Mouse (Mus musculus) left cerebral cortex, postnatal 36 days (tissue): Measurements from ENCODE around the gene Ppp2r3a. TPM values are rescaled to one million over a fixed set of nuclear protein-coding genes. Genes with fewer than 3 reads are reported as not detected.

Experiments used
- DNase-seq, 2 experiments: peaks; one replicate each; pipeline ENCODE4 v3.0.0; 2021 to 2022; ENCODE audit warnings: low spot score in 2 of 2, mixed read lengths in 1 of 2
- intact Hi-C: fragments of 180-260 bp; cut with DNase I; formaldehyde crosslinking; loops from one replicate; pipeline ENCODE4 v1.15.1; 2025
- total RNA-seq, 2 experiments: library from RNA; stranded (reverse); gene quantifications; 2 replicates each; pipeline ENCODE4 v1.2.3; 2021

The Ppp2r3a gene
- total RNA-seq, 2 experiments from 2014 or later, result 20.4 to 22.3 TPM

DNA sequence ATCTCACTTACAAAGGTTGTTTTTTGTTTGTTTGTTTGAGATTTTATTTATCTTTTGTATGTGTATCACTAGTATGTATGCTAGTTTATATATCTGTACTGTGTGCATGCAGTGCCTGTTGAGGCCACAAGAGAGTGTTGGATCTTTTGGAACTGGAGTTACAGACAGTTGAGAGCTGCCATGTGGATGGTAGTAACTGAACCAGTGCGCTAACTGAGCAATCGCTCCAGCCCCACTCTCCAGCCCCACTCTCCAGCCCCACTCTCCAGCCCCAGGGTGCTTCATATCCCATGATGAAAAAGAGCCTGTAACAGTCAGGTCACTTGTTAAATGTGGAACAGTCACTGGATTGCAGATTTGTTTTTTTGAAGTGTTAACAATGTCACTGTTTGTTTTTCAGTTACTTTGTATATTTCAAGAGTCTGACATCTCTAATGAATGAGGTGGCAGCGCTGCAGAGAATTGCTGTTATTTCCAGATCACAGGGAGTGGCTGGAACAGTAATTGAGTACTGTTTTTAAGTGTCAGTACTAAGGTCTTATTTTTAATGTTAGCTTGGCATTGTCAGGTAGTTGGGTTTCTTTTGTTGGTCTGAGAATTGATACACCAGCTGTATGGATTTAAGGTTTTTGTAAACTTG, 171.4 kb downstream of the Ppp2r3a start:
- intact Hi-C loops, result no loop called here

DNA sequence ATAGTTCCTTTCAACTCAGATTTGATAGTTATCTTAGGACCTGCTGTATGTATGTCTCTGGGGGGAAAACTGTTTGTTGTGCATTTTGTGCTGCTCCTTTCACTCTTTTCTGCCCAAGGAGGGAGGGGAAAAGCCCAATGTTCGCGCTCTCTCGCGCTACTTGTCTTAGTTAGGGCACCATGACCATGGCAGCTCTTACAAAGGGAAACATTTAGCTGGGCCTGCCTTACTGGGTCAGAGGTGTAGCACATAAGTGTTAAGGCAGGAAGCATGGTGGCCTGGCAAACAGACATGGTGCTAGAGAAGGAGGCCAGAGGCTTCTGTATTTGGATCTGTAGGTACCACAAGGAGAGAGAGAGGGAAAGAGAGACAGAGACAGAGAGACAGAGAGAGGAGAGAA, 173.0 kb downstream of the Ppp2r3a start:
- DNase-seq, result no peak
- intact Hi-C loops, result no loop called here

More for the DNA sequence above, 171.4 kb downstream of the Ppp2r3a start:
- no peak for DNase-seq

DNA sequence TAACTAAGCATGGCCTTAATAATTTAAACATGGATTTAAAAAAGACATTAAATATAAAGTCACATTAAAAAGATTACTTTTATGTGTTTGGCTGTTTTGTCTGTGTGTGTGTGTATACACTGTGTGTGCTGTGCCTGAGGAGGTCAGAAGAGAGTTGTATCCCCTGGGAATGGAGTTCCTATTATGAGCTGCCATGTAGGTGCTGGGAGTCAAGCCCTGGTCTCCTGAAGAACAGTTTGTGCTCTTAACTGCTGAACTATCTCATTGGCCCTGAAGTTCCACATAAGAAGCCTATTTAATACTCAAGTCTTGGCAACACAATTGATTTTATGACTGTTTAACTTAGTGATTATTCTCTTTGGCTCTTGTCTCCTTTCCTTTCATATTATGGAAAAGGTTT, 174.1 kb downstream of the Ppp2r3a start:
- DNase-seq, result no peak
- intact Hi-C loops, result no loop called here

DNA sequence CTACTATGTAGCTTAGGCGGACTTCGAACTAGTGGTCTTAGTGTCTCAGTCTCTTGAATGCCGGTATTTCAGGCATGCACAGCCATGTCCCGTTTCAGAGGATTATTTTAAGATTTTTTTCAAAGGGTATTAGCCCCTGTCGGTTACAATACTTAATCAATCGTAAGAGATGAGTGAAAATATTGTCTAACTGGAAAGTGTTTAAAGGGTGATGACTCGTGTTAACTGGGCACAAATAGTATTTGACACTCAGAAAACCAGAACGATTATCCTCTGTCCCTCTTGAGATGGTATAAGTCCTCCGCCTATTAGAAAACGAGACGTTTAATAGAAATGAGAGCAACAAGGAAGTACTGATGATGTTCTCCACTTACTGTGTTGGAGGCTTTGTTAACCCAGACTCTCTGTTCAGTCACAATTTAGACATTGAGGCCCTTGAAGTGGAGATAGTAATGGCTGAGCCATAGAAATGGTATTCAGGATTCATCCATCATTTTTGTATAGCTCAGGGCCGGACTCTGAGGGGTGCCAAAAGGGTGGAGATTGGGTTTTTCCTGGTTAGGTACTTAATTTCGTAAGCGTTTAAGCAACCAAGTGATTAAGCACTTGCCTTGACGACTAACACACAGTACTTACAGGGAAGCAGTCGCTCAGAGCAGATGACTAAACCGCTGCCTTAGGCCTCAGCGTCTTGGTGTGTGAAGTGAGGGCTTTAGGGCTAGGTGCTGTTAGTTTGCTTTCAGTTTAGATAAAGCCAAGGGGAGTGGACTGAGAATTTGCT, 175.3 kb downstream of the Ppp2r3a start:
- no peak for DNase-seq
- intact Hi-C loops, result no loop called here

DNA sequence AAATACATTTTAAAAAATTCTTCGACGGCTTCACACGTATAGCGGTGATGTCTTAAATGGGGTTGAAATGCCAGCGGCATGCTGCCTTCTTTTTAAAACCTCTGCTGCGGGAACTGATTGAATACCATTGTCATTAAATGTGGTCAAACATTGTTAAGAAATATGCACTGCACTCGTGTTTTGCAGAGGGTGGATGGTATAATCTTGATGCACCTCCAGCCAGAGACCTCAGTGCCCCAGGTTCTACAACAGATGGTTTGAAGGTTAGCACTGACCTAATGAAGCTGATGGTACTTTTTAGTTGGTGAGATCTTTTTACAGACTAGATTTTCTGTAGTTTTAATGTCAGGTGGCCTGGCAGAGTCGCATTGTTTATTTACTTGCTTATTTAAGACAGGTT, 175.9 kb downstream of the Ppp2r3a start:
- DNase-seq, result no peak
- intact Hi-C loops, result loop anchor here (2.0 kb wide), 1 partner anchor 433 kb away; no protein-coding TSS in a partner anchor

DNA sequence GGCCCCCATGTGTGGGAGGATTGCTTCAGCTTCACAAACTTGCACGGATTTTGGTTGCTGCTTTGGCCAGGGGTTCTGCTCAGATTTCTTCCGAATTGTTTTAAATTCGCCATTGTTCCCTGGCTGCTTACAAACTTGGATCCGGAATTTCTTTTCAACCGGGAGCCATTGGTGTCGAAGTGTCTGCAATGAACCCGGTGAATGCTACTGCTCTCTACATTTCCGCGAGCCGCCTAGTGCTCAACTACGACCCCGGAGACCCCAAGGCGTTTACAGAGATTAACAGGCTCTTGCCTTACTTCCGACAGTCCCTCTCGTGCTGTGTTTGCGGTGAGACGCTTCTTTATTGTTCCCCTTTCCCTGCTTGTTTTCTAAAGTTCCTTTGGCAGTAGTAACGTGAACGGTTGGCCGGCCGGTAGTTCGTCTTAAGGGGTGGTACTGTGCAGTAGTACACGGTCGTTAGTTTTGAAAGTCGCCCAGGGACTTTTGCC, 176.5 kb downstream of the Ppp2r3a start:
- no peak for DNase-seq
- intact Hi-C loops, result loop anchor here (2.0 kb wide), 1 partner anchor 432 kb away; no protein-coding TSS in a partner anchor

DNA sequence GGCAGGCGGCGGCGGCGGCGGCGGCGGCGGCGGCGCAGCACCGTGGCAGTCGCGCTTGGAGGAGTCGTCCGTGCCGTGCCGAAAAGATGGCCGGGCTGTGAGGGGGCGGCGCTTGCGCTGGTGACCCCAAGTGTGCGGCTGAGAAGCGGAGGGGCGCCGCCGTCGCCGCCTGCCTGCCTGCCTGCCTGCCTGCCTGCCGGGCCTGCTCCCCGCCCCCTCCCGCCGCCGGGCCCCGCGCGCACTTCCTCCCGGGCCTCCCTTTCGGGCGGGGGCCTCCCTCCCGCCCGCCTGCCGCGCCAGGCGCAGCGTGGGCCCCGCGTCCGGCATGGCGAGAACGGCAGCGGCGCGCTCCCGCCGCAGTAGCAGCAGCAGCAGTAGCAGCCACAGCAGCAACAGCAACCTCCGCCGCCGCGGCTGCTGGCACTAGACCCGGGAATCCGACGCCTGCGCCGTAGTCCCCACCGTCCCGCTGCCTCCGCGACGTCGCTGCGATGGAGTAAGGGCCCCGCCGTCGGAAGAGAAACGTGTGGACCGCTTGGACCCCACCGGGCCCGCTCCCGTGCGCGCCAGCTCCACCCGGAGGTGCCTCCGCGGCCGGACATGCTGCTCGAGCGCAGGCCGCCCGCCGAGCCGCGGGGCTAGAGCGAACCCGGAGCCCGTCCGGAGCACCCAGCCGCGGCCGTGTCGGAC, 177.1 kb downstream of the Ppp2r3a start:
- peak; percentile 82 to 89 for DNase-seq
- intact Hi-C loops, result loop anchor here (2.0 to 5.0 kb wide), 2 partner anchors 178 to 432 kb away; partner anchors contain the start of gene Ppp2r3a

DNA sequence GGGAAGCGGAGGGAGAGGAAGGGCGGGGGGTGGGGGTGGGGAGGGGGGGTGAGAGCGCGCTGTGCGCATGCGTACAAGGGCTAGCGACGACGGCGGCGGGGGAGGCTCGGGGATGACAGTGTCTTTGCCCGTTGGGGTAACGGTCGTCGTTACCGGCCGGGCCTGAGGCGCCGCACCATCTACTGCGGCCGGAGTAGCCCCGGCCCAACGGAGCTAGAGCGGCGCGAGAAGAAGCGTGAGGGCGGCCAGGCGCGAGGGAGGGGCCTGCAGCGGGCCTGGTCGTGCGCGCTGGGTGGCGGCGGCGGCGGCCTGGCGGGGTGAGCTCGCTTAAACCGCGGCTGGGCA, 177.6 kb downstream of the Ppp2r3a start, which contains the start of gene Msl2:
Gene Msl2, plus strand, starts transcription at position 115 of the 345 bp plus-strand sequence.
- DNase-seq, result no peak
- intact Hi-C loops, result loop anchor here (1.0 to 5.0 kb wide), 3 partner anchors 40 to 431 kb away; partner anchors contain the start of genes Pccb and Ppp2r3a

DNA sequence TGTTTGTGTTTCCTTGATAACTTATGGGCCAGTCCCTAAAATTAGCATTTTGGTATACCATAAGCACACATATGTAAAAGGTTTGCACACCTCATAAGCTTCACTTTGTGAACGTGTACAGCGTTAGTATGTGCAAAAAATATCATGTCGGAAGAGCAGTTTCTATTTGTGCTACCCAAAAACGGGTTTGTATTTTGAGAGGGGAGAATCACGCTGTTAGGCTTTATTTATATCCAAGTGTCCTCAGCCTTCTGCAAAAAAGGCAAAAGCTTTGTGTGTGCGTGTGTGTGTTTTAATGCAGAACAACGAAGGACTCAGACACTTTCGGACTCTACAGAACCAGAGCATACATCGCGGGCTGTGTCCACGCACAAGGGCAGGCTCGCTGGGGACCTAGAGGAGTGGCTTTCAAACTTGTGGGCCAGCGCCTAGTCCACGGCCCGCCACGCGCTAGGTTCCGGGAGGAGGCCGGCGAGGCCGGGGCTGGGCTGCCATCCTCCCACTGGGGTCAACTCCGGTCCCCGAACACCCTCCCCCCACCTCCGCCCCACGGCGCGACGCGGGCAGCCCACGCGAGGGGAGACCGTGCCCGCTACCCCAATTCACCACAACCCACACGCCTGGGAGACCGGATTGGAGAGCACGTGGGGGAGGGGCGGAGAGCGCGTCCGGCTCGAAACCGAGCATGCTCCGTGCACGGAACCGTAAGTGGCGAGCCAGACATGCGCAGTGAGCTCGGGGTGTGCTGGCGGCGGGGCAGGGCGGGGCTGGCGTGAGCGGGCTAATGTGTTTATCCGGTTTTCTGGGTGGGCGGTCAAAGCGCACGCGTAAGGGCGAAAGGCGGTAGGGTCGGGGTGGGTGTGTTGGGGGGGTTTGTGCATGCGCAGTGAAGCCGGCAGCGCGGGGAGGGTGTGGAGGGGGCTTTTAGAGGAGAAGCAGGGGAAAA, 178.3 kb downstream of the Ppp2r3a start:
- intact Hi-C loops, result loop anchor here (1.0 to 5.0 kb wide), 2 partner anchors 39 to 179 kb away; partner anchors contain the start of genes Pccb and Ppp2r3a

DNA sequence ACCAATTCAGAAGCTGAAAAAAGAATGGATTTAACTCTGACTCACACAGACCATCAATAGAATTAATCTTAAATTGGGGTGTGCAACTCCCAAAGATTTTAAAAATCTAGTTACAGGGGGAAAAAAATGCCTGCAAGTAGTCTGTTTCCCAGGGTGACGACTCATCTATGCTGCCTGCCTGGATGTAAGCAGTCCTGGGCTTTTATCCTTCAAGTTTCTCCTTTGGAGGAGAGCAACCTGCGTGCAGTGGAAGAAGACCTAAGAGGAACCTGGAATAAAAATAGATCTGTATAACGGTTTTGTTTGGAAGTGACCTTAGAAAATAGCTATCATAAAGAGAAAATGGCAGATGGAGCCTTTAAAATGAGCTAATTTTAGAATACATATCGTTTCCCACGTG, 179.1 kb downstream of the Ppp2r3a start:
- intact Hi-C loops, result loop anchor here (5.0 kb wide), 1 partner anchor 180 kb away; the partner anchor contains the start of gene Ppp2r3a
- DNase-seq, result no peak

More for the DNA sequence above, 178.3 kb downstream of the Ppp2r3a start:
- DNase-seq, result peak; percentile 99

DNA sequence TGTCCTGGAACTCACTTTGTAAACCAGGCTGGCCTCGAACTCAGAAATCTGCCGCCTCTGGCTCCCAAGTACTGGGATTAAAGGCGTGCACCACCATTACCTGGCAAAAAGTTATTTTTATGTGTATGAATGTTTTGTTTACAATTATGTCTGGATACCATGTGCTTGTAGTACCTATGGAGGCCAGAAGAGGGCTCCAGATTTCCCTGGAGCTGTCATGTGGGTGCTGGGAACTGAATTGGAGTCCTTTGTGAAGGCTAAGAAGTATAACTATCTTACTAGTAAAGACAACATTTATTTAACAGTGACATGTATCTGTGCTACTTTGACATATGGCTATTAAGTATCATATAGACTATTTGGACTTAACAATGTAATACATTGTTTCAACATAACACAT, 181.8 kb downstream of the Ppp2r3a start:
- intact Hi-C loops, result loop anchor here (5.0 kb wide), 1 partner anchor 183 kb away; the partner anchor contains the start of gene Ppp2r3a
- no peak for DNase-seq

DNA sequence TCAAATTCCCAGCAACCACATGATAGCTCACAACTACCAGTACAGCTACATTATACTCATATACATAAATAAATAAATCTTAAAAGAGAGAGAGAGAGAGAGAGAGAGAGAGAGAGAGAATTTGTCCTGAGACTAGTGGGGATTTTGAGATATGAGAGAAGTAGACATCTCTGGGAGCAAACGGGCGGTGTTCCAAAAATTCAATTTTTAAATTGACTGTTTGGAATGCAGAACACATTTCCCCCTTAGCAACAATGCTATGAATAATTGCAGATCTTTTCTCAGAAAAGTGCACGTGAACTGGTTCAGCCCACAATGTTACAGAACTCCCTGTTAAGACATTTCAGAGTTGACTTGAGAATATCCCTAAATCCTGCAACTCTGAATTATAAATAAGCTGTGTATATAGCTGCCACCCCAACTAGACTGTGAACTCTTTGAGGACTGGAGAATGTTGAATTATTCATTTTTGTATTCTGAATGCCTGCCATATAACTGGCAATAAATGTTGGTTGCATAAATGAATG, 186.5 kb downstream of the Ppp2r3a start:
- DNase-seq, result no peak
- intact Hi-C loops, result no loop called here

DNA sequence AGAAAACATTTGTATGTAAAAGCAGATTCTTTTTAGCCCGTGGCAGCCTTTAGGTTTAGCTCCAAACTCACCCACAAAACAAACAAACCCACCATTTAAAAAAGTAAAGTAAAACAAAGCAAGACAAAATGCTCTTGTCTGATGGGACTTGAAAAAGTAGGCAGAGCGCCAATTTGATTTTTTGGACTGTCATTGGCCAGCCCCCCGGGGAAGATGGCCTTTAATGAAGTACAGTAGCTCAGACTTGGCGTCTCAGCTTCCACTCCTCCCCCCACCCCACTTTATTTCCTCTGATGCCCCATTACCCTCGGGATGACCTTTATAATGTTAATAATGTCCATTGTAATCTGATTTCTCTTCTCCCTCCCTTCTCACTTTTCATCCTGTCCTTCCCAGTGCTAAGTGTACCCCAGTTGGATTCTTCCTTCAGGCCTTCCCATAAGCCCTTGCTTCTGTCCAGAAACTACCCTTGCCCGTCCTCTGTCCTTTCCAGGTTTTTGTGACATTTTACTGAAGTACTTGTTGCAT, 189.3 kb downstream of the Ppp2r3a start:
- DNase-seq, result no peak
- intact Hi-C loops, result no loop called here

DNA sequence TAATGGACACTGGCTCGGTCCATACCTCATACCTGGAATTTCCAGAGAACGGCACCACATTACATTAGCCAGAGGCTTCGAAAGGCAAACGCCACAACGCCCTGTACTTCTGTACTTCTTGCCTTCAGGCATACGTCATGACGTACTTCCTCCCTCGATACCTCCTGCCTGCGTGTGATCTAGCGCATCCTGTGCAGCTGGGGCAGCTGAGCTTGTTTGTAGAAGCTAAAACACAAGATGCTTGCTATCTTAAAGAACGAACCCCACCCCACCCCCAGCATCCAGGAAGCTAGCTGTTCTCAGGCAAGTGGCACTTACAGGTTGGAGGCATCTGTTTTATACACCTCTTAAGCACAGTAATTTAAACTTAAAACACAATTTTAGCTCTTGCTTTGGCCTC, 190.6 kb downstream of the Ppp2r3a start:
- intact Hi-C loops, result no loop called here
- no peak for DNase-seq

DNA sequence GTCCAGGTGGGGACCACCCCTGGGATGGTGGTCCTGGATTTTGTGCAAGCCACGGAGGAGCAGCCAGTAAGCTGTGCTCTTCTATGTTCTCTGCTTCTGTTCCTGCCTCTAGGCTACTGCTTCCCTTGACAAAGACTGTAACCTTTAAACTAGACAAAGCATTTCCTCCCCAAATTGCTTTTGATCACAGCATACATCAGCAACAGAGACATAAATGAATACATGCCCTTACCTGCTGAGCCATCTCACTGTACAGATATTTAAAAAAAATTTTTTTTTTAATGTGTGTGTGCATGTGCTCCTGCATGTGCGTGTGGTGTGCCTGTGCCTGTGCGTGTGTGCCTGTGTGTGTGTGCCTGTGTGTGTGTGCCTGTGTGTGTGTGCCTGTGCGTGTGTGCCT, 194.4 kb downstream of the Ppp2r3a start:
- no peak for DNase-seq
- intact Hi-C loops, result no loop called here
